Mouse (Mus musculus) brain, embryonic 14.5 days (tissue): ENCODE measurements at regions not wholly inside any gene's neighbourhood (a gene's known extent, or its start where the extent isn't known, plus 50 kb on each side); places are given as distances from the start of the nearest gene placed in this dataset.

Experiments used
- CTCF ChIP-seq: fragments of 200-500 bp; IDR thresholded peaks from 2 replicates; pipeline ENCODE4 v1.5.1; 2012; ENCODE audit warnings: inconsistent platforms, mild to moderate bottlenecking, moderate library complexity, borderline replicate concordance; ENCODE audit not compliant: insufficient read depth, insufficient read length; ENCODE audit errors: extremely low read depth
- POLR2A ChIP-seq: fragments of 200-500 bp; IDR thresholded peaks from 2 replicates; pipeline ENCODE4 v1.6.1; 2012; ENCODE audit warnings: mild to moderate bottlenecking, inconsistent platforms, borderline replicate concordance; ENCODE audit not compliant: poor library complexity, insufficient read depth, insufficient read length, severe bottlenecking; ENCODE audit errors: extremely low read depth

DNA sequence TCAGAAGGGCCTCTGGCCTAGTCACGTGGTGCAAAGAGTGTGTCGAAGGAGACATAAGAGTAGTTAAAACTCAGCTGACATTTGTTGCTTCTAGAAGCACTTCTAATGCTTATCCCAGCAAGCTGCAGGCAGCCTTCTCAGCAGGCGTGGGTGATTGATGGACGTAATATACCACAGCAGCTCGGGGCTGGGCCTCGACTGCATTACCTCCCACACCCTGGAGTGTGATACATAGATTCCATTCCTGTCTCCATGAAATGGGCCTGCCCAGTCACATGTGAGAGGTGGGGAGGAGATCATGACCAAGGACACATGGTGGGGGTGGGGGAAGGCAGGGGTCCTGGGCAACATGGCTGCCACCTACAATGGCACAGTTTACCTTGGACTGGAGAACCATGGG lies 121.3 kb downstream of the Fam43a start:
- TF ChIP-seq CTCF = no peak
- TF ChIP-seq POLR2A = no peak
